Mouse (Mus musculus) thymus, adult 2 months (tissue): ENCODE measurements around the gene Gm5294. TPM values are rescaled to one million over a fixed set of nuclear protein-coding genes. Genes with fewer than 3 reads are reported as not detected.

Experiments used
- DNase-seq: peaks from one replicate; pipeline ENCODE4 v3.0.0; 2021
- H3K27ac ChIP-seq: fragments of 200-500 bp; 2 replicates; pipeline ENCODE4 v1.5.1; 2012; ENCODE audit warnings: low read length, control low read depth; ENCODE audit not compliant: control insufficient read depth, insufficient read depth
- H3K27me3 ChIP-seq: fragments of 200-500 bp; 2 replicates; pipeline ENCODE4 v1.6.1; 2012; ENCODE audit warnings: mild to moderate bottlenecking, low read length, moderate library complexity, mixed read lengths; ENCODE audit not compliant: control insufficient read depth, insufficient read depth
- H3K36me3 ChIP-seq: fragments of 200-500 bp; 2 replicates; pipeline ENCODE4 v1.6.1; 2012; ENCODE audit warnings: mild to moderate bottlenecking, low read length, moderate library complexity; ENCODE audit not compliant: control insufficient read depth, insufficient read depth
- H3K4me1 ChIP-seq: fragments of 200-500 bp; replicated peaks from 2 replicates; pipeline ENCODE4 v1.6.1; 2012; ENCODE audit warnings: low read length; ENCODE audit not compliant: control insufficient read depth, insufficient read depth
- H3K4me3 ChIP-seq: fragments of 200-500 bp; 2 replicates; pipeline ENCODE4 v1.5.1; 2012; ENCODE audit warnings: mild to moderate bottlenecking, low read length, control low read depth, moderate library complexity; ENCODE audit not compliant: control insufficient read depth, insufficient read depth
- CTCF ChIP-seq: fragments of 200-500 bp; IDR thresholded peaks from 2 replicates; pipeline ENCODE4 v1.5.1; 2012; ENCODE audit warnings: mild to moderate bottlenecking, control low read depth, low read length, moderate library complexity, borderline replicate concordance; ENCODE audit not compliant: control insufficient read depth, poor library complexity, insufficient read depth; ENCODE audit errors: extremely low read depth
- POLR2A ChIP-seq: fragments of 200-500 bp; IDR thresholded peaks from 2 replicates; pipeline ENCODE4 v1.6.1; 2012; ENCODE audit warnings: mild to moderate bottlenecking, low read length, control low read depth, moderate library complexity; ENCODE audit not compliant: control insufficient read depth, poor library complexity, insufficient read depth; ENCODE audit errors: extremely low read depth
- WGBS: fragments of 180-500 bp; shearing (Covaris S2); methylation state at CpG from one replicate; pipeline ENCODE4 v1.1.7; 2018; 5-methylcytosine and 5-hydroxymethylcytosine counted together
- polyA plus RNA-seq: library from polyadenylated mRNA; depleted of rRNA; stranded (reverse); fragments of >200 nt; gene quantifications from 2 replicates; pipeline ENCODE4 v1.2.3, GENCODE M21; 2012

Gm5294 gene
- polyA plus RNA-seq, 1 experiment: 0.42 TPM

- no peaks in the 10 kb centered on the region for H3K4me1 ChIP-seq
- no peak for DNase-seq
- H3K4me3 ChIP-seq: no peak overlapping the region
- WGBS: 9% methylated on average over 2 of the region's 2 CpGs
- H3K27ac ChIP-seq: no peak overlapping the region
- H3K27me3 ChIP-seq: no peaks in the 10 kb centered on the region
- TF ChIP-seq CTCF (no peak), POLR2A (no peak)
- H3K36me3 ChIP-seq: no peaks in the 10 kb centered on the region
These were observed 33.5 kb downstream of the Gm5294 start for GRCm38 (mm10) chr5:138853349-138853748.

- H3K36me3 ChIP-seq: no peaks in the 10 kb centered on the region
- no peak overlapping the region for H3K27ac ChIP-seq
- TF ChIP-seq POLR2A (no peak), CTCF (peak; percentile 57; the same call in 1 of the 2 replicates)
- DNase-seq: peak; percentile 53
- 45% methylated on average over 9 of the region's 9 CpGs for WGBS
- no peak overlapping the region for H3K4me3 ChIP-seq
- no peaks in the 10 kb centered on the region for H3K27me3 ChIP-seq
- no peaks in the 10 kb centered on the region for H3K4me1 ChIP-seq
These were observed 37.2 kb downstream of the Gm5294 start for GRCm38 (mm10) chr5:138857010-138857617.

- Histone ChIP-seq H3K27me3 (no peaks in the 10 kb centered on the region), H3K4me3 (no peak overlapping the region), H3K4me1 (no peaks in the 10 kb centered on the region), H3K27ac (no peak overlapping the region), H3K36me3 (no peaks in the 10 kb centered on the region)
- DNase-seq: no peak
- 85% methylated on average over 13 of the region's 13 CpGs for WGBS
- no peak for TF ChIP-seq POLR2A
- no peak for TF ChIP-seq CTCF
These were observed 38.0 kb downstream of the Gm5294 start for GRCm38 (mm10) chr5:138857811-138858251.

- no peaks in the 10 kb centered on the region for H3K36me3 ChIP-seq
- no peak overlapping the region for H3K4me3 ChIP-seq
- DNase-seq: no peak
- H3K4me1 ChIP-seq: 0 out of 2 replicates have a peak, but pooled peaks cover 4% of the 10 kb centered on the region
- H3K27me3 ChIP-seq: no peaks in the 10 kb centered on the region
- no peak for TF ChIP-seq CTCF
- no peak for TF ChIP-seq POLR2A
- WGBS: 95% methylated on average over 7 of the region's 7 CpGs
- H3K27ac ChIP-seq: no peak overlapping the region
These were observed 43.8 kb downstream of the Gm5294 start for GRCm38 (mm10) chr5:138863681-138864146.

GRCm38 (mm10) chr5:138864166-138864565 is 44.3 kb downstream of the Gm5294 start:
- DNase-seq: no peak
- Histone ChIP-seq H3K27ac (no peak overlapping the region), H3K36me3 (no peaks in the 10 kb centered on the region), H3K4me1 (0 out of 2 replicates have a peak, but pooled peaks cover 4% of the 10 kb centered on the region), H3K27me3 (no peaks in the 10 kb centered on the region), H3K4me3 (no peak overlapping the region)
- TF ChIP-seq POLR2A: no peak
- no peak for TF ChIP-seq CTCF

GRCm38 (mm10) chr5:138864880-138865279 is 45.0 kb downstream of the Gm5294 start:
- TF ChIP-seq POLR2A (no peak), CTCF (no peak)
- Histone ChIP-seq H3K4me1 (0 out of 2 replicates have a peak, but pooled peaks cover 4% of the 10 kb centered on the region), H3K36me3 (no peaks in the 10 kb centered on the region), H3K27ac (no peak overlapping the region), H3K4me3 (no peak overlapping the region), H3K27me3 (no peaks in the 10 kb centered on the region)
- DNase-seq: no peak
- 96% methylated on average over 7 of the region's 7 CpGs for WGBS
